Comparison of ENCODE assay signal across 9 mouse cellular contexts in genomic region chr2:164142021-164142420, GRCm38 (mm10). TPM values are rescaled to one million over a fixed set of nuclear protein-coding genes. Genes with fewer than 3 reads are reported as not detected.
DNase-seq lines count a peak whose midpoint lies in the region; TF ChIP-seq lines count a peak whose summit lies in the region.
"Had no signal": no experiment of that assay in that cellular context is flagged by ENCODE, and none has a peak within 500 bp of the region (broad histone marks: within the 10 kb centered on the region; RNA-seq: fewer than 3 reads in every experiment).

No protein-coding gene starts in this region.

- H3K36me3 ChIP-seq in testis, adult 2 months (ENCODE audit: control insufficient read depth, insufficient read depth, low read length), result no peaks in the 10 kb centered on the region; the same call in 1 of the 2 replicates

- DNase-seq in cerebellum, postnatal 25 days, result peak; percentile 20 to 35
- no peak for DNase-seq in cerebellum, adult 8-10 months
- DNase-seq in testis, postnatal 10 days (ENCODE audit: low spot score), result no peak
- DNase-seq in left cerebral cortex, adult 2 months (ENCODE audit: extremely low spot score in 1 of 2, low spot score in 2 of 2), result peak; percentile 22 to 27
- peak; percentile 43 for DNase-seq in testis, postnatal 14 days (ENCODE audit: low spot score)
- DNase-seq in liver, result no peak
- no peak for DNase-seq in lung, postnatal 4 days

- peak overlapping the region; percentile 49 for H3K27ac ChIP-seq in testis, adult 2 months (ENCODE audit: control insufficient read depth, insufficient read depth, low read depth, low read length)
- H3K27ac ChIP-seq in left cerebral cortex, adult 2 months, result peak overlapping the region; percentile 66

- TF ChIP-seq POLR2A in testis, adult 2 months (IDR thresholded peaks at IDR 0.05; ENCODE audit: control insufficient read depth, low read depth, low read length), result no peak

- intact Hi-C loops in left cerebral cortex, adult 2 months (cut with DNase I), result no loop called here

- TF ChIP-seq CTCF in testis, adult 2 months (IDR thresholded peaks at IDR 0.05; ENCODE audit: control insufficient read depth, insufficient read depth, insufficient replicate concordance, low read depth, low read length), result no peak
- TF ChIP-seq CTCF in left cerebral cortex, adult 2 months (IDR thresholded peaks at IDR 0.05), result no peak

- no peaks in the 10 kb centered on the region for H3K4me1 ChIP-seq in testis, adult 2 months (ENCODE audit: control insufficient read depth, insufficient read depth, low read length)

- no peak overlapping the region for H3K4me3 ChIP-seq in testis, adult 2 months (ENCODE audit: control insufficient read depth, low read depth, low read length)
- H3K4me3 ChIP-seq in left cerebral cortex, adult 2 months, result no peak overlapping the region

- H3K27me3 ChIP-seq in testis, adult 2 months (ENCODE audit: control insufficient read depth, insufficient read depth, low read length), result no peaks in the 10 kb centered on the region

RNA-seq across cellular contexts. Expression of gene Kcns1, which starts 28.9 kb away (rescaled TPM):
- 0.67 and 1.1 TPM in 2 replicates for polyA plus RNA-seq in testis, adult 2 months (2012; rRNA removed)
- total RNA-seq in left cerebral cortex, adult 2 months (2021), result 10 to 100 TPM; 20.3 to 20.7 TPM

RNA-seq across cellular contexts. Expression of gene Wfdc5, which starts 40.5 kb away (rescaled TPM):
- polyA plus RNA-seq in testis, adult 2 months (2012; rRNA removed), result not detected in 2 replicates
- total RNA-seq in left cerebral cortex, adult 2 months (2021), result not detected
- polyA plus RNA-seq: intestine, embryonic 14.5 days had no signal

RNA-seq across cellular contexts. Expression of gene Wfdc12, which starts 48.4 kb away (rescaled TPM):
- 0.15 TPM in 1 of 2 replicates, not detected in the other for polyA plus RNA-seq in testis, adult 2 months (2012; rRNA removed)
- total RNA-seq in left cerebral cortex, adult 2 months (2021), result not detected
- polyA plus RNA-seq: intestine, embryonic 14.5 days had no signal

RNA-seq across cellular contexts. Expression of gene Wfdc15a, which starts 57.9 kb away (rescaled TPM):
- polyA plus RNA-seq in testis, adult 2 months (2012; rRNA removed), result 325 and 331 TPM in 2 replicates
- not detected for total RNA-seq in left cerebral cortex, adult 2 months (2021)
- polyA plus RNA-seq: intestine, embryonic 14.5 days had no signal

Comparison
In these comparisons a context has a peak if more than half of its experiments do, and no peak if none do; other contexts are left out.
1. DNase-seq: peak in cerebellum, postnatal 25 days (2 of 2), left cerebral cortex, adult 2 months (2 of 2) and testis, postnatal 14 days (single experiment); none in cerebellum, adult 8-10 months (single experiment), testis, postnatal 10 days (single experiment), liver (single experiment) and lung, postnatal 4 days (0 of 2).